Mouse (Mus musculus) heart, adult 2 months (tissue): ENCODE measurements around the gene Gtf3c1. TPM values are rescaled to one million over a fixed set of nuclear protein-coding genes. Genes with fewer than 3 reads are reported as not detected.

Source experiments
- DNase-seq, 2 experiments: peaks; one replicate each; pipeline ENCODE4 v3.0.0; 2021
- H3K27ac ChIP-seq: fragments of 200-600 bp; 2 replicates; pipeline ENCODE4 v1.8.1; 2022
- H3K27me3 ChIP-seq: fragments of 200-500 bp; 2 replicates; pipeline ENCODE4 v1.6.1; 2012; ENCODE audit warnings: mild to moderate bottlenecking, low read length, inconsistent platforms, mixed read lengths; ENCODE audit not compliant: control insufficient read depth, insufficient read depth
- H3K36me3 ChIP-seq: fragments of 200-500 bp; 2 replicates; pipeline ENCODE4 v1.6.1; 2012; ENCODE audit warnings: low read length, inconsistent platforms; ENCODE audit not compliant: control insufficient read depth, insufficient read depth
- H3K4me1 ChIP-seq: fragments of 200-500 bp; 2 replicates; pipeline ENCODE4 v1.6.1; 2011; ENCODE audit warnings: low read length; ENCODE audit not compliant: control insufficient read depth, insufficient read depth
- H3K4me3 ChIP-seq: fragments of 200-600 bp; 2 replicates; pipeline ENCODE4 v1.8.1; 2022
- H3K79me2 ChIP-seq: fragments of 200-500 bp; replicated peaks from 2 replicates; pipeline ENCODE4 v1.6.1; 2012; ENCODE audit warnings: mild to moderate bottlenecking, inconsistent platforms, low read length, moderate library complexity, mixed read lengths; ENCODE audit not compliant: control insufficient read depth, insufficient read depth
- H3K9ac ChIP-seq: fragments of 200-500 bp; 2 replicates; pipeline ENCODE4 v1.6.1; 2012; ENCODE audit warnings: low read depth, mild to moderate bottlenecking, control low read depth, inconsistent platforms, low read length, mixed read lengths
- CTCF ChIP-seq: fragments of 200-600 bp; IDR thresholded peaks from 2 replicates; pipeline ENCODE4 v1.8.1; 2022; ENCODE audit warnings: antibody characterized with exemption, mild to moderate bottlenecking, moderate library complexity
- EP300 ChIP-seq: fragments of 200-500 bp; IDR thresholded peaks from 2 replicates; pipeline ENCODE4 v1.6.1; 2011; ENCODE audit warnings: low read depth, low read length, control low read depth; ENCODE audit not compliant: insufficient read depth
- POLR2A ChIP-seq: fragments of 200-500 bp; IDR thresholded peaks from 2 replicates; pipeline ENCODE4 v1.6.1; 2011; ENCODE audit warnings: mild to moderate bottlenecking, low read depth, low read length, control low read depth; ENCODE audit not compliant: insufficient read depth
- WGBS: fragments of 180-500 bp; shearing (Covaris S2); methylation state at CpG from one replicate; pipeline ENCODE4 v1.1.7; 2018; 5-methylcytosine and 5-hydroxymethylcytosine counted together
- intact Hi-C: fragments of 180-260 bp; cut with DNase I; formaldehyde crosslinking; loops from one replicate; pipeline ENCODE4 v1.15.1; 2025
- polyA plus RNA-seq: library from polyadenylated mRNA; depleted of rRNA; stranded (reverse); fragments of >200 nt; gene quantifications from 2 replicates; pipeline ENCODE4 v1.2.3, GENCODE M21; 2012
- total RNA-seq, 2 experiments: library from RNA; stranded (reverse); gene quantifications; 2 replicates each; pipeline ENCODE4 v1.2.3; 2021

The Gtf3c1 gene
- total and polyA plus RNA-seq, 3 experiments = 30.2 to 47.9 (median 46.3) TPM

DNA sequence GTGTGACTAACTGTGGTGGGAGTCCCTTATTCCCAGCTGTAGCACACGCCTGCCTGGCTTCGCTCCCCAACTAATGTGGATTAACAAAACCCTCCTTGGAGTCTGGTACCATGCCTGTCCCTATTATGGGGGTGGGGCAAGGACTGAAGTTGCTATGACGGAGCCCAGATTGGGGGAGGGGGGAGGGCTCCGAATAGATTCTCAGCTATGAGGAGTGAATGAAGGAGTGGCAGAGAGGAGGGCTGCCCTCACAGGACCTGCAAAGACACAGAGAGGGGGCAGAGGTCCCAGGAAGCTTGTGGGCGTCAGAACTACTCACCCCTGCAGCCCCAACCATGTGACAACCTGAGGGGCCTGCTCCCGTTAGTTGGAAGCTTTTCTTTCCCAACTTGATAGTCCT lies 69.2 kb downstream of the Gtf3c1 start:
- DNase-seq = no peak
- intact Hi-C loops = loop anchor here (2.0 to 5.0 kb wide), 2 partner anchors 56 to 168 kb away; no protein-coding TSS in a partner anchor
- no peak overlapping the region for H3K27ac ChIP-seq
- H3K27me3 ChIP-seq = no peaks in the 10 kb centered on the region
- no peak overlapping the region for H3K4me3 ChIP-seq
- H3K9ac ChIP-seq = no peak overlapping the region
- TF ChIP-seq CTCF = no peak
- TF ChIP-seq POLR2A = no peak
- WGBS = 84% methylated on average over 6 of the region's 6 CpGs
- no peaks in the 10 kb centered on the region for H3K4me1 ChIP-seq
- H3K36me3 ChIP-seq = no peaks in the 10 kb centered on the region
- no peaks in the 10 kb centered on the region for H3K79me2 ChIP-seq

- Histone ChIP-seq H3K9ac (no peak overlapping the region), H3K36me3 (no peaks in the 10 kb centered on the region), H3K4me3 (no peak overlapping the region), H3K27me3 (no peaks in the 10 kb centered on the region), H3K79me2 (no peaks in the 10 kb centered on the region), H3K4me1 (no peaks in the 10 kb centered on the region), H3K27ac (no peak overlapping the region)
- intact Hi-C loops = loop anchor here (2.0 to 5.0 kb wide), 2 partner anchors 55 to 167 kb away; no protein-coding TSS in a partner anchor
- no peak for DNase-seq
- 79% methylated on average over 8 of the region's 8 CpGs for WGBS
- TF ChIP-seq CTCF (no peak), POLR2A (no peak), EP300 (no peak)
Measured at GRCm38 (mm10) chr7:125637220-125638140, 70.1 kb downstream of the Gtf3c1 start.

DNA sequence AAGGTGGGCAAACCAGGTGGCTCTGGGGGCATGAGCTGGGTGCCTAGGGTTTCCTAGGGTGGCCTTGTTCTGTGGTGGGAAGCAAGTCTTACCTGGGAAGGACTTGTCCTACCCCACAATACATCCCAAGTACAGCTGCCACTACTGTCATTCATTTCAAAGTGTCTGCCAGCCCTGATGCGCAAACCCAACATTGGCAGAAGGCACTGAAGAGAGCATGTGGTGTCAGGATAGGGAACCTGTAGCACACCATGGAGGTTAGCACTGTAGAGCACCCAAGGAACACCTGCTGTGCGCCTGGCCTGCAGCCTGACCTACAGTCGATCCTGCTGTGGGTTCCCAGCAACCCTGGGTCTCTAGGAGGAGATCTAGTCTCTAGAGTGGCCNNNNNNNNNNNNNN lies 76.6 kb downstream of the Gtf3c1 start:
- no peak for TF ChIP-seq POLR2A
- TF ChIP-seq EP300 = no peak
- TF ChIP-seq CTCF = no peak
- Histone ChIP-seq H3K4me3 (no peak overlapping the region), H3K79me2 (no peaks in the 10 kb centered on the region), H3K27me3 (no peaks in the 10 kb centered on the region), H3K4me1 (no peaks in the 10 kb centered on the region), H3K27ac (no peak overlapping the region), H3K36me3 (no peaks in the 10 kb centered on the region), H3K9ac (no peak overlapping the region)
- intact Hi-C loops = no loop called here
- no peak for DNase-seq
- 80% methylated on average over 3 of the region's 3 CpGs for WGBS

- TF ChIP-seq POLR2A = no peak
- TF ChIP-seq EP300 = 0 out of 2 replicates have a peak, but pooled peaks have one; percentile 25
- no peaks in the 10 kb centered on the region for H3K36me3 ChIP-seq
- H3K9ac ChIP-seq = no peak overlapping the region
- H3K27ac ChIP-seq = no peak overlapping the region
- no peaks in the 10 kb centered on the region for H3K27me3 ChIP-seq
- no peaks in the 10 kb centered on the region for H3K79me2 ChIP-seq
- H3K4me3 ChIP-seq = no peak overlapping the region
- no peaks in the 10 kb centered on the region for H3K4me1 ChIP-seq
- intact Hi-C loops = no loop called here
- WGBS = 35% methylated on average over 4 of the region's 4 CpGs
- peak in 1 of 2 experiments; percentile 67 for DNase-seq
Measured at GRCm38 (mm10) chr7:125630317-125630716, 77.3 kb downstream of the Gtf3c1 start.

DNA sequence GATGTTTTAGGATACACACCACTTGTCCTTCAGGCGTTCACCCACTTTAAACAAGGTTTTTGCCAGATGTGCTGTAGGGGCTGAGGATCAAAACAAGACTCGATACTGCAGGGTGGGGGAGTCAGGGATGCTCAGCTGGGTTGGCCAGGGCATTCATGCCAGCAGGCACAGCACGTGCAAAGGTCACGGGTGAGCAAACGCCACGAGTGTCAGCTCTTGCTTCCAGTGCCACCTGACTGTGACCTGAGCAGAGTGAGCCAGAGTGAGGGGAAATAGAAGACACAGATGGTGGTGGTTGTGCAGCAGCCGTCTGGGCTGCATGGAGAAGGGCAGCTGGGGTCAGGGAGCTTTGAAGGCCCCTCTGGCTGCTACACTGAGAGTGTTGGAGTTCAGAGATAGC lies 81.8 kb downstream of the Gtf3c1 start:
- Histone ChIP-seq H3K9ac (no peak overlapping the region), H3K4me1 (no peaks in the 10 kb centered on the region; the same call in none of the 2 replicates), H3K27ac (no peak overlapping the region), H3K79me2 (no peaks in the 10 kb centered on the region), H3K36me3 (no peaks in the 10 kb centered on the region), H3K4me3 (no peak overlapping the region), H3K27me3 (no peaks in the 10 kb centered on the region)
- intact Hi-C loops = no loop called here
- DNase-seq = no peak
- TF ChIP-seq CTCF (no peak), POLR2A (no peak), EP300 (no peak)
- 70% methylated on average over 7 of the region's 7 CpGs for WGBS

DNA sequence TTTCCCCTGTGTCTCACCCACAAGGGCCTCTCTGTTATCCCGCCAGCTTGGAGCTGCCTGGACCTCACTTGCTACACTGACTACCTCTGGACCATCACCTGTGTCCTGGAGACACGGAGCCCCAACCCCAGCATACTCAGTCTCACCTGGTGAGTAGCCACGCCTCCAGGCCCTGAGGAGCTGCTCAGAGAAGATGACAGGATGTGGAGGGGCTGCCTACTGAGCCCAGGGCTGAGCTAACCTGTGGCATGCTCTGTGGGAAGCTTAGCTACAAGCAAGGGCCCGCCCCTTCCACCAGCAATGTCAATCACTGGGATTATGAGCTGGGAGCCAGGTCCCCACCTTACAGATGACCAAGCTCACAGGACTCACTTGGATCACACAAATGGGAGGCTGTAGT lies 82.4 kb downstream of the Gtf3c1 start:
- DNase-seq = no peak
- H3K79me2 ChIP-seq = no peaks in the 10 kb centered on the region
- no peak overlapping the region for H3K27ac ChIP-seq
- TF ChIP-seq POLR2A (no peak), EP300 (no peak), CTCF (no peak)
- intact Hi-C loops = no loop called here
- WGBS = 74% methylated on average over 4 of the region's 4 CpGs
- no peaks in the 10 kb centered on the region; the same call in none of the 2 replicates for H3K4me1 ChIP-seq
- H3K27me3 ChIP-seq = no peaks in the 10 kb centered on the region
- no peak overlapping the region for H3K9ac ChIP-seq
- H3K4me3 ChIP-seq = no peak overlapping the region
- no peaks in the 10 kb centered on the region for H3K36me3 ChIP-seq
